Mouse (Mus musculus) midbrain, embryonic 13.5 days (tissue): ENCODE results near the gene Entpd6. TPM values are rescaled to one million over a fixed set of nuclear protein-coding genes. Genes with fewer than 3 reads are reported as not detected.

Source experiments
- polyA plus RNA-seq: library from polyadenylated mRNA; unstranded; fragments of >200 nt; fragmentation: Nextera tagmentation; extraction: Ambion mirVana; gene quantifications from 2 replicates; pipeline ENCODE4 v1.2.1, GENCODE M21; 2015

The Entpd6 gene
- polyA plus RNA-seq, 1 experiment from 2014 or later, result 43.0 TPM

Other genes starting within 250 kb of the Entpd6 start
- gene Cst7, start 178.6 kb upstream of the Entpd6 start, polyA plus RNA-seq, result 0.16 TPM in 1 of 2 replicates, not detected in the other
- gene Apmap, start 140.5 kb upstream of the Entpd6 start, polyA plus RNA-seq, result 39.9 and 43.0 TPM in 2 replicates
- gene Acss1, start 80.5 kb upstream of the Entpd6 start, polyA plus RNA-seq, result 20.1 and 22.7 TPM in 2 replicates
- gene Vsx1, start 59.7 kb upstream of the Entpd6 start, polyA plus RNA-seq, result 0.05 and 0.23 TPM in 2 replicates
- gene Pygb, start 37.7 kb downstream of the Entpd6 start, polyA plus RNA-seq, result 66.0 and 72.5 TPM in 2 replicates
- 77.6 and 84.8 TPM in 2 replicates for gene Abhd12, start 155.7 kb downstream of the Entpd6 start, polyA plus RNA-seq
- gene Gins1, start 156.4 kb downstream of the Entpd6 start, polyA plus RNA-seq, result 31.8 and 33.5 TPM in 2 replicates